ENCODE assay signal across 24 mouse cellular contexts in the genomic region with DNA sequence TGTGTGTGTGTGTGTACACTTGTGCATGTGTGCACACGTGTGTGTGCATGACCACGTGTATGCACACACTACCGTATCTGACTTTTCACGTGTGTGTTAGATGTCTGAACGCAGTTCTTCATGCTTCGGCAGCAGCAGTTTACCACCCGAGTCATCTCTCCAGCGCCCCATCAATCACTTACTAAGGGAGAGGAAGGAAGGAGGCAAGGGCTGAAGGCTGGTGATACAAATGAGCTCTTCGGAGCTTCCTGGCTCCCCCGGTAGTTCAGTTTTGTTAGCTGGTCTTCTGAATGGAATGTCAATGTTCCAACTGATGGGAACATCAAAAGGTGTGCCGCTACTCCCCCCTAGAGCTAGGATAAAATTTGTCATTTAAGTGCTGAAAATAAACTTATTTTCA. TPM values are rescaled to one million over a fixed set of nuclear protein-coding genes. Genes with fewer than 3 reads are reported as not detected.
A peak's percentile ranks its signal among the peaks of the same experiment; 100 is the strongest.
DNase-seq lines count a peak whose midpoint lies in the region; ATAC-seq and TF ChIP-seq lines count a peak whose summit lies in the region.
"Had no signal": no experiment of that assay in that cellular context is flagged by ENCODE, and none has a peak within 500 bp of the region (broad histone marks: within the 10 kb centered on the region; RNA-seq: fewer than 3 reads in every experiment).

No protein-coding gene starts in this region.

- peak; percentile 52 for DNase-seq in kidney, postnatal 0 days (ENCODE audit: low spot score)
- no peak for DNase-seq in right cerebral cortex, postnatal 25 days
- no peak for DNase-seq in right cerebral cortex, postnatal 10 days (ENCODE audit: low spot score in 2 of 2)
- DNase-seq in layer of hippocampus, postnatal 10 days (ENCODE audit: low spot score in 2 of 2): no peak
- DNase-seq: adrenal gland, adult 2 months; cerebellum, adult 2 months; cerebellum, postnatal 36 days; gastrocnemius, postnatal 25 days; liver, postnatal 0 days; right cerebral cortex, postnatal 4 days; thymus, postnatal 4 days had no signal

- H3K9me3 ChIP-seq in kidney, postnatal 0 days (replicated peaks; ENCODE audit: low read length): no peaks in the 10 kb centered on the region
- H3K9me3 ChIP-seq in kidney, embryonic 16.5 days (ENCODE audit: low read length): no peaks in the 10 kb centered on the region
- H3K9me3 ChIP-seq in lung, embryonic 16.5 days (ENCODE audit: control insufficient read depth, low read length): no peaks in the 10 kb centered on the region
- H3K9me3 ChIP-seq: forebrain, embryonic 13.5 days; hindbrain, embryonic 12.5 days; limb, embryonic 10.5 days had no signal

- H3K27ac ChIP-seq in kidney, postnatal 0 days: no peak overlapping the region
- no peak overlapping the region for H3K27ac ChIP-seq in kidney, embryonic 16.5 days (ENCODE audit: low read length)
- H3K27ac ChIP-seq in lung, embryonic 16.5 days (ENCODE audit: low read length): peak overlapping the region; percentile 37; the same call in 1 of the 2 replicates
- H3K27ac ChIP-seq: forebrain, embryonic 13.5 days; hindbrain, embryonic 12.5 days; left cerebral cortex, adult 2 months; limb, embryonic 10.5 days had no signal

- ATAC-seq in kidney, postnatal 0 days (replicated peaks; ENCODE audit: low FRiP score, low read depth): no peak
- ATAC-seq in kidney, embryonic 16.5 days (ENCODE audit: low FRiP score, low TSS enrichment): no peak
- peak; percentile 48 for ATAC-seq in common myeloid progenitor, adult 5-6 weeks (replicated peaks; ENCODE audit: low read depth, poor library complexity, severe bottlenecking)
- no peak for ATAC-seq in lung, embryonic 16.5 days (ENCODE audit: low read depth)
- peak; percentile 18; the same call in 1 of the 2 replicates for ATAC-seq in megakaryocyte progenitor cell, adult 5-6 weeks (replicated peaks; ENCODE audit: poor library complexity)
- ATAC-seq: forebrain, embryonic 13.5 days; inflammation-experienced regulatory T-cells, adult 6 months; liver, postnatal 0 days had no signal

- H3K27me3 ChIP-seq in kidney, postnatal 0 days (ENCODE audit: insufficient read depth, low read length): no peaks in the 10 kb centered on the region
- H3K27me3 ChIP-seq in kidney, embryonic 16.5 days (ENCODE audit: insufficient read depth, low read length): no peaks in the 10 kb centered on the region
- no peaks in the 10 kb centered on the region for H3K27me3 ChIP-seq in lung, embryonic 16.5 days (ENCODE audit: control insufficient read depth, insufficient read depth, low read depth, low read length)
- H3K27me3 ChIP-seq: forebrain, embryonic 13.5 days; hindbrain, embryonic 12.5 days had no signal

- H3K4me1 ChIP-seq in kidney, postnatal 0 days (replicated peaks; ENCODE audit: insufficient read depth, low read length): 0 out of 2 replicates have a peak, but pooled peaks cover 10% of the 10 kb centered on the region
- H3K4me1 ChIP-seq in kidney, embryonic 16.5 days (ENCODE audit: insufficient read depth, low read length): peaks cover 24% of the 10 kb centered on the region
- H3K4me1 ChIP-seq in lung, embryonic 16.5 days (replicated peaks; ENCODE audit: control insufficient read depth, insufficient read depth, low read length): peaks cover 32% of the 10 kb centered on the region

- H3K4me2 ChIP-seq in kidney, postnatal 0 days (ENCODE audit: low read length): no peak overlapping the region
- no peak overlapping the region for H3K4me2 ChIP-seq in kidney, embryonic 16.5 days (replicated peaks; ENCODE audit: low read depth, low read length)
- H3K4me2 ChIP-seq in lung, embryonic 16.5 days (ENCODE audit: low read depth, low read length): no peak overlapping the region
- H3K4me2 ChIP-seq: forebrain, embryonic 13.5 days; hindbrain, embryonic 12.5 days; midbrain, embryonic 11.5 days had no signal

- no peak for TF ChIP-seq CTCF in kidney, postnatal 0 days (IDR thresholded peaks at IDR 0.05; ENCODE audit: low read depth)

- WGBS in kidney, postnatal 0 days: 32% methylated on average over 11 of the region's 11 CpGs
- 31% methylated on average over 11 of the region's 11 CpGs for WGBS in kidney, embryonic 16.5 days
- WGBS in lung, embryonic 16.5 days: 36% methylated on average over 11 of the region's 11 CpGs

- no peaks in the 10 kb centered on the region for H3K36me3 ChIP-seq in kidney, postnatal 0 days (ENCODE audit: insufficient read depth, low read length)
- no peaks in the 10 kb centered on the region for H3K36me3 ChIP-seq in kidney, embryonic 16.5 days (ENCODE audit: insufficient read depth, low read length)
- no peaks in the 10 kb centered on the region for H3K36me3 ChIP-seq in lung, embryonic 16.5 days (ENCODE audit: control insufficient read depth, insufficient read depth, low read length)
- H3K36me3 ChIP-seq: hindbrain, embryonic 12.5 days; limb, embryonic 10.5 days had no signal

- H3K4me3 ChIP-seq in kidney, postnatal 0 days (replicated peaks; ENCODE audit: low read depth, low read length): no peak overlapping the region
- no peak overlapping the region for H3K4me3 ChIP-seq in kidney, embryonic 16.5 days (ENCODE audit: low read length)
- no peak overlapping the region for H3K4me3 ChIP-seq in lung, embryonic 16.5 days (ENCODE audit: low read length)
- H3K4me3 ChIP-seq: forebrain, embryonic 13.5 days; hindbrain, embryonic 12.5 days; left cerebral cortex, adult 2 months; limb, embryonic 10.5 days had no signal

- no peak overlapping the region for H3K9ac ChIP-seq in kidney, postnatal 0 days (ENCODE audit: low read depth, low read length)
- H3K9ac ChIP-seq in kidney, embryonic 16.5 days (replicated peaks; ENCODE audit: low read length): no peak overlapping the region
- H3K9ac ChIP-seq in lung, embryonic 16.5 days (ENCODE audit: low read length): no peak overlapping the region
- H3K9ac ChIP-seq: forebrain, embryonic 13.5 days; hindbrain, embryonic 12.5 days; liver, postnatal 0 days had no signal

RNA-seq across cellular contexts. Expression of a gene that starts 18.3 kb away (rescaled TPM):
- polyA plus RNA-seq in kidney, postnatal 0 days (2015; fragmentation: Nextera tagmentation; extraction: Ambion mirVana): 0.20 TPM in 1 of 2 replicates, not detected in the other
- not detected in 2 replicates for polyA plus RNA-seq in kidney, embryonic 16.5 days (2015; fragmentation: Nextera tagmentation; extraction: Ambion mirVana)
- not detected in 2 replicates for total RNA-seq in common myeloid progenitor, adult 5-6 weeks (2017)
- polyA plus RNA-seq in lung, embryonic 16.5 days (2015; fragmentation: Nextera tagmentation; extraction: Ambion mirVana): not detected in 2 replicates
- not detected in 2 replicates for total RNA-seq in megakaryocyte progenitor cell, adult 5-6 weeks (2015)
- not detected in 2 replicates for total RNA-seq in megakaryocyte progenitor cell, adult 5-6 weeks (2017)
- under 1 TPM; 0.34 to 0.47 TPM for total RNA-seq in layer of hippocampus, postnatal 10 days (2021)
- total RNA-seq: gastrocnemius, postnatal 25 days; liver, adult 2 months had no signal
- polyA plus RNA-seq: adrenal gland, adult 2 months; embryonic facial prominence, embryonic 11.5 days; heart, embryonic 16.5 days; inflammation-experienced regulatory T-cells, adult 6 months; limb, embryonic 10.5 days; liver, adult 2 months had no signal

RNA-seq across cellular contexts. Expression of a gene that starts 37.5 kb away (rescaled TPM):
- 7.6 and 9.9 TPM in 2 replicates for polyA plus RNA-seq in kidney, postnatal 0 days (2015; fragmentation: Nextera tagmentation; extraction: Ambion mirVana)
- polyA plus RNA-seq in kidney, embryonic 16.5 days (2015; fragmentation: Nextera tagmentation; extraction: Ambion mirVana): 9.0 and 9.8 TPM in 2 replicates
- 9.6 and 18.5 TPM in 2 replicates for total RNA-seq in common myeloid progenitor, adult 5-6 weeks (2017)
- 6.8 and 9.3 TPM in 2 replicates for polyA plus RNA-seq in lung, embryonic 16.5 days (2015; fragmentation: Nextera tagmentation; extraction: Ambion mirVana)
- 11.0 and 12.1 TPM in 2 replicates for total RNA-seq in megakaryocyte progenitor cell, adult 5-6 weeks (2015)
- 11.3 and 16.5 TPM in 2 replicates for total RNA-seq in megakaryocyte progenitor cell, adult 5-6 weeks (2017)
- 1 to 10 TPM; 6.2 to 7.5 TPM for total RNA-seq in layer of hippocampus, postnatal 10 days (2021)

Comparison
In these comparisons a context has a peak if more than half of its experiments do, and no peak if none do; other contexts are left out.
1. ATAC-seq: peak in common myeloid progenitor, adult 5-6 weeks (single experiment) and megakaryocyte progenitor cell, adult 5-6 weeks (single experiment); none in kidney, postnatal 0 days (single experiment), kidney, embryonic 16.5 days (single experiment) and lung, embryonic 16.5 days (single experiment).